Mouse (Mus musculus) liver, embryonic 14.5 days (tissue): ENCODE measurements around the gene Srrm4.

Source experiments
- CTCF ChIP-seq: IDR thresholded peaks from 2 replicates; pipeline ENCODE4 v1.5.1; 2016; ENCODE audit warnings: antibody characterized with exemption, low read depth, control low read depth
- EP300 ChIP-seq: IDR thresholded peaks from 2 replicates; pipeline ENCODE4 v1.6.1; 2016; ENCODE audit warnings: antibody characterized with exemption, low read depth

DNA sequence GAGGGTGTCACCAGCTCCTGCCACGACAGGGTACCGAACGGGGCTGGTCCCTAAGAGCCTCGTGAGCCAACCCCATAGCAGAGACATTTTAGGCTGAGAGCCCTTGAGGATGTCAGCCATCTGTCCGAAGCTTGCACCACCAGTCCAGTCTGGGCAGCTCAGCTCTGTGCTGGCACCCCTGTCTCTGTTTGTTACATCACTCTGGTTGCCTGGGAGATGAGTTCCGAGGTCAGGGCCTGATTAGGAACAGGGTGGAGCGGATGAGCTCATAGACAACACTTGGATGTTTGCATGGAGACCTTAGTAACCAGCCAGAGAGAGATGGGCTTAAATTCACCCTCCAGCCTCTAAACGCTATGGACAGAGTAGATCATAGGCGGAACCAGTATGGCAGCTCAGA is 199.0 kb downstream of the Srrm4 start:
- no peak for TF ChIP-seq CTCF
- no peak for TF ChIP-seq EP300
